Mouse (Mus musculus) lung, adult 2 months (tissue): ENCODE measurements around the gene Gnb3.

ENCODE experiments used
- CTCF ChIP-seq: fragments of 200-500 bp; IDR thresholded peaks from 2 replicates; pipeline ENCODE4 v1.5.1; 2011; ENCODE audit warnings: mild to moderate bottlenecking, low read length, control low read depth; ENCODE audit not compliant: insufficient read depth
- POLR2A ChIP-seq: fragments of 200-500 bp; IDR thresholded peaks from 2 replicates; pipeline ENCODE4 v1.6.1; 2011; ENCODE audit warnings: low read depth, mild to moderate bottlenecking, control low read depth, low read length, borderline replicate concordance; ENCODE audit errors: extremely low read depth

- TF ChIP-seq POLR2A = no peak
- TF ChIP-seq CTCF = no peak
Observed at GRCm38 (mm10) chr6:124817971-124818370, 22.1 kb downstream of the Gnb3 start.
